Mouse (Mus musculus) spleen, adult 18-20 months (tissue): ENCODE results near the gene Prl4a1.
"Not testable (repeated sequence)": the region's sequence is repeated elsewhere in the genome, so short reads cannot be mapped to it uniquely, and the experiment has no call there.

Experiments used
- DNase-seq, 2 experiments: peaks; one replicate each; pipeline ENCODE4 v3.0.0; 2022; ENCODE audit warnings: mixed read lengths in 2 of 2

The Prl4a1 gene

DNA sequence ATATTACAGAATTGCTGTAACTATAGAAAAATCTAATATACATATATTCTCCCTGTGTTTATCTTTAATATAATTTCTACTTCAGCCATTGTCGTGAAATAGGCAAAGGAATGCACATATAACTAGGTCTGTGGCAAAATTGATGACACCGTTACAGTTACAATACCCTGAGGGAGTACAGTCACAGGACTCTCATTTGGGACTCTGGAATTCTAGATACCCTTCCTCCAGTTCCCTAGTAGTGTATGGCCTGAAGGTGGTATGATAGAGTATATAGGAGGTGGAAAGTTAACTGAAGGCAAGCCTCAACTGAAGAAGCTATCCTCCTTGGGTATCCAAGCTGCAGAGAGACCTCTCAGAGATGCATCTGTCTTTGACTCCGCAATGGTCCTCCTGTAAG lies at the start of gene Prl4a1:
Gene Prl4a1 (plus strand): TSS at position 301 of the 400 bp plus-strand sequence.
- DNase-seq: no peak

DNA sequence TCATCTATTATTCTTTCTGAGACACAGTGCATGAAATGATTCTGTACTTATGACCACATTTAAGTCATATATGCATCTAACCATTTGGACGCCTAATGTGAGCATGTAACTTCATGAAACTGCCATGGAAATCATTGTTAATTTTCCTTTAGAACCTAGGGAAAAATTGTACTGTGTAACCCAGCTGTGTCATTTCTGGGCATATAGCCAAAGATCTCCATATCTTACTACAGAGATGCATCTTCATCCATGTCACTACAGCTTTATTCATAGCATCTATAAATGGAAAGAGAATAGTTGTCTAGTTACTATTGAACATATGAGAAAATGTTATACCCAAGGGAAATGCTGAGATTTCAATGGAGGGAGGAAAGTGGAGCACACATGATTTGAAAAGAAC lies 43.1 kb upstream of the Prl4a1 start:
- no peak for DNase-seq

DNA sequence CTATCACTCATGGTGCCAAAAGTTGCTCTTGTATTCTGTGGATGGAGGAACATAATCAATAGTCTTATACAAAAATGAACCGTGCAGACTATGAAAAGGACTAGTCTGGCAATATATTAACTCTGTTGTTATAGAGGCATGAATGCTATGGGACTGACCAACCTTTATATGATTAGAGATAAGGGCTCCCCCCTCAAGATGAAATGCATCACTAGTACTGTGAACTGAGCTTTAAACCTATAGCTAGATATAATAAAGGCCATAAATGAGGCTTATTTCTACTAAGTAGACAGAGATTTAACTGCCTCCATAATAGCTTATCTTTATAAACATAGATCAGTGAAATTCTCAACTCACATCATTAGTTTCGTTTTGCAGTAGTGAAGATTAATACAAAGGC lies 41.7 kb upstream of the Prl4a1 start:
- not testable (repeated sequence) for DNase-seq

DNA sequence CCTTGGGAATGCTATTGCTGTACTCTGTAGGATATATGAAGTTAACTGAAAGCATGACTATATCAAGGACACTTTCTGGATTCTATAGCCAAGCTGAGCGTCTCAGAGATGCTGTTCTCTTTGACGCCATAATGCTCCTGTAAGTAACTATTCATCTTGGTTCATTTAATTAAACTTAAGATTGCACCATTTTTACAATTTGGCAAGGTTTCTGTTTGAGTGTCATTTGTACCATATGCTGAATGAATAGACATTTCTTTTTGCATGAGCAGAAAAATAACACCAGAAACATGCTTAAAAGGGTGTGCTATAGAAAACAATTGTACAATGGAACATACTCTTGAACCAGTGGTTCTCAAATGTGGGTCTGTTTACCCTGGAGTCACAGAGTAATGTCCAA lies 38.4 kb upstream of the Prl4a1 start:
- DNase-seq: no peak

DNA sequence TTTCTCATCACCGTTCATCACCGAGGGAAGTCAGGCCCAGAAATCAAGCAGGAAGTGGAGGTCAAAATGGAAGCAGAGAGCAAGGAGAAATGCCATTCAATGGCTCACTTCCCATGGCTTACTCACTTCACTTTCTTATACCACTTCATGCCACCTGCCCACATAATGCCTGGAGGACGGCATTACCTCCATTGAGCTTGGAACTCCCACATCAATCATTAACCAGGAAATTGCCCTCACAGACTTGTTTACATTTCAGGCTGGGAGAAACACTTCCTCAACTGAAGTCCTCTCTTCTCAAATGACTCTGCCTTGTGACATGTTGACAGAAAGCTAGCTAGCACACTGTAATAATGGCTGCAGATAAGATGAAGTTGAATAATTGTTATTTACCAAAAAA lies 19.5 kb upstream of the Prl4a1 start:
- DNase-seq: not testable (repeated sequence)

DNA sequence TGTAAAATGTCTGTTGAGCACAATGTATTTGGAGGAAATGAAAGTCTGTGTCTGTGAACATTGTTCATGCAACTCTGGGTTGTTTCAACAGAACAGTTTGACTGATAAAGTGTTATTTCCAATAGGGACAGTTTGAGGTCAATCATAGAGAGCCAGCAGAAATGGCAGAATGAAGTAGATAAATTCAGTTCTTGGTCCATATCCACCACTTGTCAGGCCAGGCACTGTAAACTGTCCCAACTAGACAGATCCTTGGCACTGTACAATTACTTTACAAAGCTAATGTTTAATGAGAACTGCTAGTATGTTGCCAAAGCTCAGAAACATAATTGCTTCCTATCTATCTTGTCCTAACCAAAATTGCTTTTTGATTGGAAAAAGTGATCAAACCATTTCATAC lies 13.3 kb downstream of the Prl4a1 start:
- no peak for DNase-seq

DNA sequence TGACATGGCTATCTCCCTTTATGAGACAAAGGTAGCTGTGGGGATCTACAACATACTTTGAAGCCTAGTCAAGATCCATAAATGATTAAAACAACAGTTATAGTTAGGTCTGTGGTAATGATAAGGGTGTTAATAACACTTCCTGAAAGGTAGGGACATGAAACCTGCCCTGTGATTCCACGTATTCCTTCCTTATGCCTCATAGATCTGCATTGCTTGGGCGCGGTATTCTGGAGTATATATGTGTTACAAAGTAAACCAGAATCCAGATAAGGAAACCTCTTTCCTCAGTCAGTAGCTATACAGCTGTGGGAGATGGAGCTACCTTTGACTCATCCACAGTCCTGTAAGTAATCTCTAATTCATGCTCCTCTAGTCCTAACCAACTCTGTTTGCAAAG lies 53.3 kb downstream of the Prl4a1 start:
- DNase-seq: no peak
